In the genomic region with DNA sequence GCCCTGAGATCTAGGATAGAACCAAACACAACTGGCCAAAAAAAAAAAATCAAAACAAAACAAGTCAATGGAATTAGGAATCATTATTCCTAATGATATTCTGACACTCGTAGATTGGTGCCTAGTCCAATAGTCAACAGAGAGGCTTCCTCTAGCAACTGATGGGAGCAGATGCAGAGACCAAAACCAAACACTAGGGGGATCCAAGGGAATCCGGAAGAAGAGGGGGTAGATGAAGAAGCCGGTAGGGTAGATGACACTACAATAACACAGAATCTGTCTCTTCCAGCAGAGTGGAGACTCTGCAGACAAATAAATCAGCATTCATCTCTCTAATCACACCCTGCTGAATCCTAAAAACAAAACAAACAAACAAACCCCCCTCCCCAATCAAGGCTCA, we compare ENCODE assay signal across 7 mouse cellular contexts. TPM values are rescaled to one million over a fixed set of nuclear protein-coding genes. Genes with fewer than 3 reads are reported as not detected.
DNase-seq lines count a peak whose midpoint lies in the region; ATAC-seq and TF ChIP-seq lines count a peak whose summit lies in the region.

No protein-coding gene starts in this region.

- peak; percentile 55 for ATAC-seq in common myeloid progenitor, adult 5-6 weeks (replicated peaks; ENCODE audit: low read depth, poor library complexity, severe bottlenecking)

- TF ChIP-seq CTCF in left cerebral cortex, adult 2 months (IDR thresholded peaks at IDR 0.05): peak; percentile 62

- no peak overlapping the region for H3K4me3 ChIP-seq in left cerebral cortex, adult 2 months

- intact Hi-C loops in left cerebral cortex, adult 2 months (cut with DNase I): loop anchor here (10.0 kb wide), 1 partner anchor 177 kb away; a partner anchor contains a TSS

- H3K27ac ChIP-seq in left cerebral cortex, adult 2 months: no peak overlapping the region

- no peak for DNase-seq in left cerebral cortex, adult 2 months (ENCODE audit: extremely low spot score in 1 of 2, low spot score in 2 of 2)
- no peak for DNase-seq in left cerebral cortex, adult 11 months (ENCODE audit: low spot score)
- peak; percentile 54 for DNase-seq in MN1 (ENCODE audit: low spot score)
- DNase-seq in kidney, postnatal 4 days: peak; percentile 52 to 68
- peak; percentile 78 for DNase-seq in thymus, postnatal 0 days (ENCODE audit: low spot score)
- DNase-seq in cerebellum, adult 8-10 months: no peak

RNA-seq across cellular contexts. Expression of a gene that starts 3.7 kb away (rescaled TPM):
- total RNA-seq in left cerebral cortex, adult 2 months (2021): 10 to 100 TPM; 75.1 to 92.3 TPM
- 200 and 222 TPM in 2 replicates for total RNA-seq in common myeloid progenitor, adult 5-6 weeks (2017)
- 137 and 146 TPM in 2 replicates for polyA plus RNA-seq in thymus, postnatal 0 days (2015; fragmentation: Nextera tagmentation; extraction: Ambion mirVana)

RNA-seq across cellular contexts. Expression of a gene that starts 6.5 kb away (rescaled TPM):
- 1 to 10 TPM; 3.3 TPM for total RNA-seq in left cerebral cortex, adult 2 months (2021)
- total RNA-seq in common myeloid progenitor, adult 5-6 weeks (2017): not detected in 2 replicates
- polyA plus RNA-seq in thymus, postnatal 0 days (2015; fragmentation: Nextera tagmentation; extraction: Ambion mirVana): 2.5 and 2.6 TPM in 2 replicates

RNA-seq across cellular contexts. Expression of a gene that starts 18.6 kb away (rescaled TPM):
- total RNA-seq in left cerebral cortex, adult 2 months (2021): 10 to 100 TPM; 48.8 to 50.9 TPM
- total RNA-seq in common myeloid progenitor, adult 5-6 weeks (2017): 37.3 and 43.3 TPM in 2 replicates
- polyA plus RNA-seq in thymus, postnatal 0 days (2015; fragmentation: Nextera tagmentation; extraction: Ambion mirVana): 61.9 and 65.5 TPM in 2 replicates

RNA-seq across cellular contexts. Expression of a gene that starts 37.1 kb away (rescaled TPM):
- total RNA-seq in left cerebral cortex, adult 2 months (2021): 100 to 1,000 TPM; 164 TPM
- total RNA-seq in common myeloid progenitor, adult 5-6 weeks (2017): 88.3 and 113 TPM in 2 replicates
- 162 and 169 TPM in 2 replicates for polyA plus RNA-seq in thymus, postnatal 0 days (2015; fragmentation: Nextera tagmentation; extraction: Ambion mirVana)

RNA-seq across cellular contexts. Expression of a gene that starts 38.8 kb away (rescaled TPM):
- total RNA-seq in left cerebral cortex, adult 2 months (2021): 10 to 100 TPM; 62.1 to 65.7 TPM
- 19.2 and 21.7 TPM in 2 replicates for total RNA-seq in common myeloid progenitor, adult 5-6 weeks (2017)
- 14.5 and 15.7 TPM in 2 replicates for polyA plus RNA-seq in thymus, postnatal 0 days (2015; fragmentation: Nextera tagmentation; extraction: Ambion mirVana)

Comparison
In these comparisons a context has a peak if more than half of its experiments do, and no peak if none do; other contexts are left out.
1. DNase-seq: peak in MN1 (single experiment), kidney, postnatal 4 days (2 of 2) and thymus, postnatal 0 days (single experiment); none in left cerebral cortex, adult 2 months (0 of 2), left cerebral cortex, adult 11 months (single experiment) and cerebellum, adult 8-10 months (single experiment).